Comparison of ENCODE assay signal across 8 mouse cellular contexts in genomic region chr15:79270317-79271123, GRCm38 (mm10). TPM values are rescaled to one million over a fixed set of nuclear protein-coding genes. Genes with fewer than 3 reads are reported as not detected.
DNase-seq lines count a peak whose midpoint lies in the region; ATAC-seq and TF ChIP-seq lines count a peak whose summit lies in the region.

No protein-coding gene starts in this region.

- DNase-seq in layer of hippocampus, adult 11-12 months (ENCODE audit: low spot score), result peak; percentile 68
- no peak for DNase-seq in layer of hippocampus, adult 8-10 months (ENCODE audit: low spot score in 2 of 2)
- DNase-seq in c-Kit-positive CD71-positive TER-119-positive erythroid progenitor cells, embryonic 14.5 days (ENCODE audit: low spot score), result peak; percentile 49
- DNase-seq in gastrocnemius, postnatal 36 days, result peak; percentile 54 to 65
- DNase-seq in induced T-regulatory cell, adult 2 months (ENCODE audit: low read depth), result peak; percentile 90

- H3K27me3 ChIP-seq in liver, embryonic 12.5 days (replicated peaks), result peaks cover 65% of the 10 kb centered on the region
- H3K27me3 ChIP-seq in myocyte (ENCODE audit: control insufficient read depth, insufficient read depth, insufficient read length), result peaks cover 58% of the 10 kb centered on the region
- no peaks in the 10 kb centered on the region for H3K27me3 ChIP-seq in testis, adult 2 months (ENCODE audit: control insufficient read depth, insufficient read depth, low read length)

- H3K4me3 ChIP-seq in liver, embryonic 12.5 days, result peak overlapping the region; percentile 47
- H3K4me3 ChIP-seq in myocyte, result no peak overlapping the region
- H3K4me3 ChIP-seq in testis, adult 2 months (ENCODE audit: control insufficient read depth, low read depth, low read length), result peak overlapping the region; percentile 60

- H3K36me3 ChIP-seq in liver, embryonic 12.5 days, result no peaks in the 10 kb centered on the region
- no peaks in the 10 kb centered on the region for H3K36me3 ChIP-seq in myocyte (ENCODE audit: control insufficient read depth, insufficient read depth)
- H3K36me3 ChIP-seq in testis, adult 2 months (ENCODE audit: control insufficient read depth, insufficient read depth, low read length), result no peaks in the 10 kb centered on the region

- ATAC-seq in liver, embryonic 12.5 days, result peak; percentile 60; the same call in 1 of the 2 replicates

- peak overlapping the region; percentile 52; the same call in 1 of the 2 replicates for H3K9ac ChIP-seq in liver, embryonic 12.5 days

- no peak for TF ChIP-seq POLR2A in myocyte (IDR thresholded peaks at IDR 0.05; ENCODE audit: insufficient read length, low read depth)
- TF ChIP-seq POLR2A in testis, adult 2 months (IDR thresholded peaks at IDR 0.05; ENCODE audit: control insufficient read depth, low read depth, low read length), result no peak

- no peaks in the 10 kb centered on the region for H3K9me3 ChIP-seq in liver, embryonic 12.5 days (replicated peaks)

- 3% methylated on average over 33 of the region's 33 CpGs for WGBS in liver, embryonic 12.5 days (ENCODE audit: insufficient replicate concordance)

- peak overlapping the region; percentile 76 for H3K4me2 ChIP-seq in liver, embryonic 12.5 days
- peak overlapping the region; percentile 57 for H3K4me2 ChIP-seq in myocyte (ENCODE audit: low read depth)

- no peak overlapping the region for H3ac ChIP-seq in myocyte (ENCODE audit: control insufficient read depth, insufficient read length)

- no peak; the same call in 1 of the 2 replicates for TF ChIP-seq CTCF in testis, adult 2 months (IDR thresholded peaks at IDR 0.05; ENCODE audit: control insufficient read depth, insufficient read depth, insufficient replicate concordance, low read depth, low read length)

- intact Hi-C loops in gastrocnemius, postnatal 36 days (cut with DNase I), result no loop called here

- H3K27ac ChIP-seq in liver, embryonic 12.5 days, result no peak overlapping the region
- no peak overlapping the region for H3K27ac ChIP-seq in testis, adult 2 months (ENCODE audit: control insufficient read depth, insufficient read depth, low read depth, low read length)

- peaks cover 16% of the 10 kb centered on the region for H3K4me1 ChIP-seq in liver, embryonic 12.5 days
- H3K4me1 ChIP-seq in testis, adult 2 months (ENCODE audit: control insufficient read depth, insufficient read depth, low read length), result peaks cover 16% of the 10 kb centered on the region

- H3K79me2 ChIP-seq in myocyte (ENCODE audit: control insufficient read depth, insufficient read depth), result no peaks in the 10 kb centered on the region

TF ChIP-seq in myocyte, 11 proteins besides CTCF, POLR2A, EP300 and RAD21:
- TF ChIP-seq MYOD1 (IDR thresholded peaks at IDR 0.05; ENCODE audit: control insufficient read depth in 1 of 3, insufficient read length in 2 of 3, low read depth in 2 of 3), result peak in 1 of 3 experiments; percentile 41
- TF ChIP-seq TCF12 (IDR thresholded peaks at IDR 0.05; ENCODE audit: insufficient read depth, poor library complexity, severe bottlenecking), result no peak

RNA-seq across cellular contexts. Expression of gene Baiap2l2, which starts 14.8 kb away (rescaled TPM):
- 10 to 100 TPM in 2 of 4 experiments, 1 to 10 TPM in 2; 1.5 to 19.3 (median 10.9) TPM for total RNA-seq in layer of hippocampus, adult 8-10 months (2022)
- 1 to 10 TPM; 1.0 to 1.5 TPM for total RNA-seq in gastrocnemius, postnatal 36 days (2021)
- polyA plus RNA-seq in liver, embryonic 12.5 days (2016; fragmentation: Nextera tagmentation; extraction: Ambion mirVana), result 1.2 and 1.4 TPM in 2 replicates
- polyA plus RNA-seq in myocyte (2012; fragmentation: generic; extraction: Trizol), result 1.7 TPM
- polyA plus RNA-seq in testis, adult 2 months (2012; rRNA removed), result 0.67 and 0.94 TPM in 2 replicates

RNA-seq across cellular contexts. Expression of gene Slc16a8, which starts 16.0 kb away (rescaled TPM):
- total RNA-seq in layer of hippocampus, adult 8-10 months (2022), result under 1 TPM in 1 of 4 experiments, not detected in 3; 0.30 TPM
- total RNA-seq in gastrocnemius, postnatal 36 days (2021), result under 1 TPM in 1 of 2 experiments, not detected in 1; 0.18 TPM
- not detected in 2 replicates for polyA plus RNA-seq in liver, embryonic 12.5 days (2016; fragmentation: Nextera tagmentation; extraction: Ambion mirVana)
- polyA plus RNA-seq in myocyte (2012; fragmentation: generic; extraction: Trizol), result 0.25 TPM
- polyA plus RNA-seq in testis, adult 2 months (2012; rRNA removed), result not detected in 2 replicates

RNA-seq across cellular contexts. Expression of gene Gm49486, which starts 41.3 kb away (rescaled TPM):
- total RNA-seq in layer of hippocampus, adult 8-10 months (2022), result under 1 TPM; 0.20 to 0.77 (median 0.49) TPM
- under 1 TPM in 1 of 2 experiments, not detected in 1; 0.46 TPM for total RNA-seq in gastrocnemius, postnatal 36 days (2021)
- 0.07 TPM in 1 of 2 replicates, not detected in the other for polyA plus RNA-seq in liver, embryonic 12.5 days (2016; fragmentation: Nextera tagmentation; extraction: Ambion mirVana)
- polyA plus RNA-seq in myocyte (2012; fragmentation: generic; extraction: Trizol), result 0.05 TPM
- 0.10 and 0.28 TPM in 2 replicates for polyA plus RNA-seq in testis, adult 2 months (2012; rRNA removed)

RNA-seq across cellular contexts. Expression of gene Pick1, which starts 41.5 kb away (rescaled TPM):
- total RNA-seq in layer of hippocampus, adult 8-10 months (2022), result 10 to 100 TPM; 46.2 to 63.5 (median 50.6) TPM
- total RNA-seq in gastrocnemius, postnatal 36 days (2021), result 10 to 100 TPM; 26.9 to 30.9 TPM
- polyA plus RNA-seq in liver, embryonic 12.5 days (2016; fragmentation: Nextera tagmentation; extraction: Ambion mirVana), result 16.1 and 17.1 TPM in 2 replicates
- 26.0 TPM for polyA plus RNA-seq in myocyte (2012; fragmentation: generic; extraction: Trizol)
- 76.8 and 78.4 TPM in 2 replicates for polyA plus RNA-seq in testis, adult 2 months (2012; rRNA removed)

RNA-seq across cellular contexts. Expression of gene Pla2g6, which starts 57.7 kb away (rescaled TPM):
- 10 to 100 TPM; 21.0 to 24.8 (median 23.8) TPM for total RNA-seq in layer of hippocampus, adult 8-10 months (2022)
- total RNA-seq in gastrocnemius, postnatal 36 days (2021), result 10 to 100 TPM; 15.2 to 16.1 TPM
- 16.8 and 17.3 TPM in 2 replicates for polyA plus RNA-seq in liver, embryonic 12.5 days (2016; fragmentation: Nextera tagmentation; extraction: Ambion mirVana)
- polyA plus RNA-seq in myocyte (2012; fragmentation: generic; extraction: Trizol), result 36.3 TPM
- polyA plus RNA-seq in testis, adult 2 months (2012; rRNA removed), result 303 and 357 TPM in 2 replicates

Comparison
In these comparisons a context has a peak if more than half of its experiments do, and no peak if none do; other contexts are left out.
1. DNase-seq: peak in layer of hippocampus, adult 11-12 months (single experiment), c-Kit-positive CD71-positive TER-119-positive erythroid progenitor cells, embryonic 14.5 days (single experiment), gastrocnemius, postnatal 36 days (2 of 2) and induced T-regulatory cell, adult 2 months (single experiment); none in layer of hippocampus, adult 8-10 months (0 of 2).